Mouse (Mus musculus): ENCODE results near the gene Scyl3. TPM values are rescaled to one million over a fixed set of nuclear protein-coding genes. Genes with fewer than 3 reads are reported as not detected.
A peak's percentile ranks its signal among the peaks of the same experiment; 100 is the strongest.

Gene Scyl3
- polyA plus RNA-seq, 1 experiment from 2014 or later, result 18.6 TPM

GRCm38 (mm10) chr1:163911981-163912380 lies 16.9 kb upstream of the Scyl3 start:
- peaks cover 20% of the 10 kb centered on the region for H3K4me1 ChIP-seq
- DNase-seq (ENCODE audit: low spot score), result no peak
- H3K9me3 ChIP-seq, result no peaks in the 10 kb centered on the region
- H3K27me3 ChIP-seq (replicated peaks; ENCODE audit: low read depth, poor library complexity, severe bottlenecking), result no peaks in the 10 kb centered on the region
- 90% methylated on average over 11 of the region's 11 CpGs for WGBS
- H3K4me3 ChIP-seq, result no peak overlapping the region
- no peak overlapping the region for H3K27ac ChIP-seq (replicated peaks)
- peaks cover 14% of the 10 kb centered on the region for H3K36me3 ChIP-seq (replicated peaks)

GRCm38 (mm10) chr1:163917349-163918160 lies 11.3 kb upstream of the Scyl3 start:
- 95% methylated on average over 5 of the region's 5 CpGs for WGBS
- no peak overlapping the region for H3K4me3 ChIP-seq
- H3K36me3 ChIP-seq (replicated peaks), result peaks cover 35% of the 10 kb centered on the region
- peaks cover 2% of the 10 kb centered on the region; the same call in 1 of the 2 replicates for H3K9me3 ChIP-seq
- no peak overlapping the region for H3K27ac ChIP-seq (replicated peaks)
- H3K27me3 ChIP-seq (replicated peaks; ENCODE audit: low read depth, poor library complexity, severe bottlenecking), result no peaks in the 10 kb centered on the region
- DNase-seq (ENCODE audit: low spot score), result no peak
- no peaks in the 10 kb centered on the region for H3K4me1 ChIP-seq

GRCm38 (mm10) chr1:163924093-163924492 lies 4.8 kb upstream of the Scyl3 start:
- Histone ChIP-seq H3K9me3 (no peaks in the 10 kb centered on the region), H3K4me1 (peaks cover 4% of the 10 kb centered on the region), H3K27ac (replicated peaks) (no peak overlapping the region), H3K36me3 (replicated peaks) (no peaks in the 10 kb centered on the region), H3K4me3 (no peak overlapping the region), H3K27me3 (replicated peaks; ENCODE audit: low read depth, poor library complexity, severe bottlenecking) (no peaks in the 10 kb centered on the region)
- no peak for DNase-seq (ENCODE audit: low spot score)
- 87% methylated on average over 8 of the region's 8 CpGs for WGBS

- Histone ChIP-seq H3K4me3 (peak overlapping the region; percentile 96), H3K4me1 (peaks cover 20% of the 10 kb centered on the region), H3K27me3 (replicated peaks; ENCODE audit: low read depth, poor library complexity, severe bottlenecking) (no peaks in the 10 kb centered on the region), H3K27ac (replicated peaks) (peak overlapping the region; percentile 91), H3K9me3 (no peaks in the 10 kb centered on the region), H3K36me3 (replicated peaks) (peaks cover 18% of the 10 kb centered on the region)
- DNase-seq (ENCODE audit: low spot score), result peak; percentile 91
- under 1% methylated on average over 77 of the region's 77 CpGs for WGBS
Observed at GRCm38 (mm10) chr1:163929636-163930457, 947 bp downstream of the Scyl3 start.

- Histone ChIP-seq H3K4me1 (peaks cover 20% of the 10 kb centered on the region), H3K27ac (replicated peaks) (peak overlapping the region; percentile 91), H3K27me3 (replicated peaks; ENCODE audit: low read depth, poor library complexity, severe bottlenecking) (no peaks in the 10 kb centered on the region), H3K36me3 (replicated peaks) (peaks cover 24% of the 10 kb centered on the region), H3K9me3 (no peaks in the 10 kb centered on the region), H3K4me3 (peak overlapping the region; percentile 96)
- no peak for DNase-seq (ENCODE audit: low spot score)
- WGBS, result 6% methylated on average over 12 of the region's 12 CpGs
Observed at GRCm38 (mm10) chr1:163930458-163930794, 1.5 kb downstream of the Scyl3 start.

GRCm38 (mm10) chr1:163931801-163932200 lies 2.9 kb downstream of the Scyl3 start:
- Histone ChIP-seq H3K27me3 (replicated peaks; ENCODE audit: low read depth, poor library complexity, severe bottlenecking) (no peaks in the 10 kb centered on the region), H3K9me3 (no peaks in the 10 kb centered on the region), H3K36me3 (replicated peaks) (peaks cover 38% of the 10 kb centered on the region), H3K4me3 (no peak overlapping the region), H3K27ac (replicated peaks) (no peak overlapping the region), H3K4me1 (peaks cover 20% of the 10 kb centered on the region)
- 83% methylated on average over 8 of the region's 8 CpGs for WGBS
- no peak for DNase-seq (ENCODE audit: low spot score)

GRCm38 (mm10) chr1:163934591-163934990 lies 5.7 kb downstream of the Scyl3 start:
- Histone ChIP-seq H3K4me3 (no peak overlapping the region), H3K36me3 (replicated peaks) (peaks cover 64% of the 10 kb centered on the region), H3K27ac (replicated peaks) (no peak overlapping the region), H3K27me3 (replicated peaks; ENCODE audit: low read depth, poor library complexity, severe bottlenecking) (no peaks in the 10 kb centered on the region), H3K4me1 (peaks cover 14% of the 10 kb centered on the region), H3K9me3 (no peaks in the 10 kb centered on the region)
- 85% methylated on average over 2 of the region's 2 CpGs for WGBS
- DNase-seq (ENCODE audit: low spot score), result no peak

- no peak overlapping the region for H3K4me3 ChIP-seq
- H3K27ac ChIP-seq (replicated peaks), result no peak overlapping the region
- H3K9me3 ChIP-seq, result no peaks in the 10 kb centered on the region
- H3K4me1 ChIP-seq, result no peaks in the 10 kb centered on the region
- H3K36me3 ChIP-seq (replicated peaks), result peaks cover 98% of the 10 kb centered on the region
- no peaks in the 10 kb centered on the region for H3K27me3 ChIP-seq (replicated peaks; ENCODE audit: low read depth, poor library complexity, severe bottlenecking)
- DNase-seq (ENCODE audit: low spot score), result no peak
- 65% methylated on average over 6 of the region's 6 CpGs for WGBS
Observed at GRCm38 (mm10) chr1:163942056-163942455, 13.2 kb downstream of the Scyl3 start.

- DNase-seq (ENCODE audit: low spot score), result no peak
- H3K4me3 ChIP-seq, result no peak overlapping the region
- H3K27ac ChIP-seq (replicated peaks), result no peak overlapping the region
- no peaks in the 10 kb centered on the region for H3K27me3 ChIP-seq (replicated peaks; ENCODE audit: low read depth, poor library complexity, severe bottlenecking)
- peaks cover 99% of the 10 kb centered on the region for H3K36me3 ChIP-seq (replicated peaks)
- 94% methylated on average over 2 of the region's 2 CpGs for WGBS
- H3K4me1 ChIP-seq, result no peaks in the 10 kb centered on the region
- H3K9me3 ChIP-seq, result no peaks in the 10 kb centered on the region
Observed at GRCm38 (mm10) chr1:163953396-163953795, 24.5 kb downstream of the Scyl3 start.

- Histone ChIP-seq H3K4me3 (no peak overlapping the region), H3K36me3 (replicated peaks) (peaks cover 91% of the 10 kb centered on the region), H3K9me3 (no peaks in the 10 kb centered on the region), H3K27me3 (replicated peaks; ENCODE audit: low read depth, poor library complexity, severe bottlenecking) (no peaks in the 10 kb centered on the region), H3K4me1 (no peaks in the 10 kb centered on the region), H3K27ac (replicated peaks) (no peak overlapping the region)
- DNase-seq (ENCODE audit: low spot score), result no peak
- WGBS, result 90% methylated on average over 3 of the region's 3 CpGs
Observed at GRCm38 (mm10) chr1:163958036-163958435, 29.1 kb downstream of the Scyl3 start.

- peaks cover 84% of the 10 kb centered on the region for H3K36me3 ChIP-seq (replicated peaks)
Observed at GRCm38 (mm10) chr1:163964008-163964689, 35.2 kb downstream of the Scyl3 start.

GRCm38 (mm10) chr1:163974471-163974870 lies 45.6 kb downstream of the Scyl3 start:
- Histone ChIP-seq H3K4me3 (no peak overlapping the region), H3K4me1 (no peaks in the 10 kb centered on the region), H3K27ac (replicated peaks) (no peak overlapping the region), H3K9me3 (no peaks in the 10 kb centered on the region), H3K27me3 (replicated peaks; ENCODE audit: low read depth, poor library complexity, severe bottlenecking) (no peaks in the 10 kb centered on the region), H3K36me3 (replicated peaks) (peaks cover 76% of the 10 kb centered on the region)
- no peak for DNase-seq (ENCODE audit: low spot score)
- 95% methylated on average over 1 of the region's 1 CpGs for WGBS

More at GRCm38 (mm10) chr1:163964008-163964689, 35.2 kb downstream of the Scyl3 start:
- no peak for DNase-seq (ENCODE audit: low spot score)
- Histone ChIP-seq H3K4me3 (no peak overlapping the region), H3K27ac (replicated peaks) (no peak overlapping the region), H3K9me3 (no peaks in the 10 kb centered on the region), H3K4me1 (no peaks in the 10 kb centered on the region), H3K27me3 (replicated peaks; ENCODE audit: low read depth, poor library complexity, severe bottlenecking) (no peaks in the 10 kb centered on the region)
- WGBS, result 91% methylated on average over 10 of the region's 10 CpGs
